Mouse (Mus musculus) hindbrain, embryonic 12.5 days (tissue): ENCODE measurements around the gene Lrtm1. TPM values are rescaled to one million over a fixed set of nuclear protein-coding genes. Genes with fewer than 3 reads are reported as not detected.
A peak's percentile ranks its signal among the peaks of the same experiment; 100 is the strongest.

ENCODE experiments used
- ATAC-seq: fragments of 200-750 bp; cut with Nextera tagmentation; 2 replicates; pipeline ENCODE4 v1.8.0; 2017; ENCODE audit warnings: moderate TSS enrichment; ENCODE audit not compliant: low FRiP score
- H3K27ac ChIP-seq: fragments of 300-500 bp; sonication (generic); 2 replicates; pipeline ENCODE4 v1.5.1; 2016; ENCODE audit warnings: mild to moderate bottlenecking
- H3K27me3 ChIP-seq: fragments of 300-500 bp; sonication (generic); 2 replicates; pipeline ENCODE4 v1.6.1; 2016; ENCODE audit warnings: mild to moderate bottlenecking
- H3K36me3 ChIP-seq: fragments of 300-500 bp; sonication (generic); 2 replicates; pipeline ENCODE4 v1.6.1; 2016; ENCODE audit warnings: mild to moderate bottlenecking
- H3K4me1 ChIP-seq: fragments of 300-500 bp; sonication (generic); 2 replicates; pipeline ENCODE4 v1.6.1; 2016
- H3K4me2 ChIP-seq: fragments of 300-500 bp; sonication (generic); replicated peaks from 2 replicates; pipeline ENCODE4 v1.6.1; 2016; ENCODE audit warnings: mild to moderate bottlenecking
- H3K4me3 ChIP-seq: fragments of 300-500 bp; sonication (generic); 2 replicates; pipeline ENCODE4 v1.5.1; 2016; ENCODE audit warnings: mild to moderate bottlenecking
- H3K9ac ChIP-seq: fragments of 300-500 bp; sonication (generic); 2 replicates; pipeline ENCODE4 v1.6.1; 2016; ENCODE audit warnings: mild to moderate bottlenecking, moderate library complexity
- H3K9me3 ChIP-seq: fragments of 300-500 bp; sonication (generic); replicated peaks from 2 replicates; pipeline ENCODE4 v1.6.1; 2016; ENCODE audit warnings: mild to moderate bottlenecking
- WGBS: fragments of 180-500 bp; shearing (Covaris S2); methylation state at CpG from one replicate; pipeline ENCODE4 v1.1.7; 2016; 5-methylcytosine and 5-hydroxymethylcytosine counted together
- polyA plus RNA-seq: library from polyadenylated mRNA; unstranded; fragments of >200 nt; fragmentation: Nextera tagmentation; extraction: Ambion mirVana; gene quantifications from 2 replicates; pipeline ENCODE4 v1.2.1, GENCODE M21; 2016

Lrtm1 gene
- 0.49 and 0.86 TPM in 2 replicates for polyA plus RNA-seq

DNA sequence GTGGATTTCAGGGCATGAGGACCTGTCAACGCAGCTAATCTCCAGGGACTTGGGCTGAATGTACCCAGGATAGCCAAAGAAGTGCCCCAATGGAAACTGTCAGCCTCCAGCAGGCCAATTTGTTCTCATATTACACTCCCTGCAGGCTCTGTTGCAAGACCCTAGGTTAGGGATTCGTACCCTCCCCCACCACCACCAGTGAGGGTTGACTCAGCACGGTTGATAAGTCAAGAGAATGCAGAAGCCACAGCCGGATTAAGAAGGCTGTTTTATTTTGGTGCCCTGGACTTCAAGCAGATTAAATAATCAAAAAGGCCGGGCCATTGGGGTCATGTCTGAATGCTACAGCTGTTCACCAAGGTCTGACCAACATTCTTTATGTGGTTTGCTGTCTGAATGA is at the start of gene Lrtm1:
Gene Lrtm1, plus strand, starts transcription at position 326 of the 400 bp plus-strand sequence.
- Histone ChIP-seq H3K36me3 (no peaks in the 10 kb centered on the region), H3K27me3 (no peaks in the 10 kb centered on the region), H3K9ac (no peak within 1 kb of the TSS), H3K4me1 (peaks cover 20% of the 10 kb centered on the region), H3K9me3 (no peaks in the 10 kb centered on the region), H3K27ac (no peak within 1 kb of the TSS), H3K4me3 (no peak within 1 kb of the TSS), H3K4me2 (no peak within 1 kb of the TSS)
- ATAC-seq, result no peak; the same call in 1 of the 2 replicates
- WGBS, result 3% methylated on average over 5 of the region's 5 CpGs

DNA sequence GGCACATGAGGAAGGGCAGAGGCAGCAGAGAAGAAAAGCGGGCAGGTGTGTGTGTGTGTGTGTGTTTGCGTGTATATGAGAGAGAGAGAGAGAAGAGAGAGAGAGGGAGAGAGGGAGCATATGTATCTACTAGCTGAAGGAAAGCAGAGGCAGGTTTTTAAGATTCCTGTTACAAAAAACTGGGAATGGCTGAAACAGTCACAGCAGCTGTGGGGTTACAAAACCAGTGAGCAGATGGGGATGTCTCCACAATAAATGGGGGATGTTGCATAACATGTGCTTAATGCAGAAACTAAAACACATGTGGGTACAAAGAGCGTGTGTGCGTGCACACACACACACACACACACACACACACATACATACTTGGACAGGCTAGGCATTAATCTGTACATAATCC is 48.8 kb upstream of the Lrtm1 start:
- Histone ChIP-seq H3K4me1 (0 out of 2 replicates have a peak, but pooled peaks cover 2% of the 10 kb centered on the region), H3K36me3 (no peaks in the 10 kb centered on the region), H3K27ac (no peak overlapping the region), H3K4me3 (no peak overlapping the region), H3K27me3 (peaks cover 3% of the 10 kb centered on the region; the same call in 1 of the 2 replicates), H3K4me2 (no peak overlapping the region), H3K9me3 (no peaks in the 10 kb centered on the region), H3K9ac (no peak overlapping the region)
- ATAC-seq, result no peak
- 93% methylated on average over 4 of the region's 4 CpGs for WGBS

DNA sequence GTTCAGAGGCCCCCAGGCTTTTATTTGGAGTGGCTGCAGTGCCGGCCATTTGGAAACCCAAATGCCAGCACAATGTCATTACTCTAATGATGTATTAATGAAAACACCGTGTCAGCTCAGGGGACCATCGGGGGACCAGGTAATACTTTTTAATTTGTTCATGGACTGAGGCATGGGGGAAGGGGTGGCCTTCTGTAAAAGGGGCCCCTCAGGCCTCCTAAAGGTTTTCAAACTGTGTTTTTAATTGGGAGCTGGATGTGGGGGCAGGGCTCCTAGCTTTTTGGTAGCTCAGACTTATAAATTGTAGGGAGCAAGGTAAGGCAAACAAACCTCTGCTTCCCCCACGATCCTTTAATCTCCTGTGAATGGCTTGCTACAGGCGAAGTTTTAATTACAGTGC is 45.4 kb upstream of the Lrtm1 start:
- H3K9ac ChIP-seq, result no peak overlapping the region
- no peak overlapping the region for H3K4me3 ChIP-seq
- no peak overlapping the region for H3K4me2 ChIP-seq
- no peak for ATAC-seq
- no peaks in the 10 kb centered on the region for H3K9me3 ChIP-seq
- 50% methylated on average over 5 of the region's 5 CpGs for WGBS
- H3K4me1 ChIP-seq, result no peaks in the 10 kb centered on the region
- no peak overlapping the region for H3K27ac ChIP-seq
- peaks cover 3% of the 10 kb centered on the region; the same call in 1 of the 2 replicates for H3K27me3 ChIP-seq
- no peaks in the 10 kb centered on the region for H3K36me3 ChIP-seq

DNA sequence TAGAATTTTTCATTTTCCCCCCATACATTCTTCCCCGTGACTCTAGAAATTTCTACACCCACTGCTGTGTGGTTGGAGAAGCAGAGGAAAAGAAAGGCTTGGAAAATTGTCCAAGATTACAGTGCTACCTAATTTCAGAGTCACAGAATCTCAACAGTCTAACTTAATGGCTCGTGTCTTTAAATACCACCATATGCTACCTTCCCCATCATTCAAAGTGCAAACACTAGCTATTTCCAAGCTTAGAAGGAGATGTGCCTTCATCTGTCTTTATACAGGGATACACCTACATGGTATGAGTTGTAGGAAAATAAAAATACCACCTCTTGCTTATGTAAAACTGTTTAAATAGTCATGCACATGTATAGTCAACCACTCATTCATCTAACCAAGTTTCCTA is 38.8 kb upstream of the Lrtm1 start:
- 95% methylated on average over 2 of the region's 2 CpGs for WGBS
- no peaks in the 10 kb centered on the region for H3K36me3 ChIP-seq
- ATAC-seq, result no peak
- H3K9me3 ChIP-seq, result no peaks in the 10 kb centered on the region
- no peaks in the 10 kb centered on the region for H3K27me3 ChIP-seq
- no peak overlapping the region for H3K27ac ChIP-seq
- 0 out of 2 replicates have a peak, but pooled peaks cover 5% of the 10 kb centered on the region for H3K4me1 ChIP-seq
- H3K9ac ChIP-seq, result no peak overlapping the region
- H3K4me2 ChIP-seq, result no peak overlapping the region
- H3K4me3 ChIP-seq, result no peak overlapping the region

DNA sequence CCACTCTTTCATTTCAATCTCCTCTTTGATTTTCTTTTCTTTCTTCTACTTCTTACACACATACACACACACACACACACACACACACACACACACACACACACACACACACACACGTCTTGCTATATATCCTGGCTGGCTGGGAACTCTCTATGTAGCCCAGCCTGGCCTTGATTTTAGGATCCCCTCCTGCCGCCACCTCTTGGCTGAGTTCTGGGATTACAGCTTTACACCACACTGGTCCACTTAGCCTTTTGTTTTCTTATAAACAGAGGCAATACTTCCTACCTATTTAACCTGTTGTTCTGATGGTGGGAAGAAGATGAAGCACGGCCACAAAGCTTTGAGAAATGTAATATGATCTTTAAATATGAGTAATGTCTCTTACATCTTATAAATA is 37.5 kb upstream of the Lrtm1 start:
- H3K9me3 ChIP-seq, result no peaks in the 10 kb centered on the region
- no peak overlapping the region for H3K9ac ChIP-seq
- no peak overlapping the region for H3K27ac ChIP-seq
- no peaks in the 10 kb centered on the region for H3K36me3 ChIP-seq
- H3K27me3 ChIP-seq, result no peaks in the 10 kb centered on the region
- no peak overlapping the region for H3K4me3 ChIP-seq
- no peak for ATAC-seq
- 0 out of 2 replicates have a peak, but pooled peaks cover 5% of the 10 kb centered on the region for H3K4me1 ChIP-seq
- no peak overlapping the region for H3K4me2 ChIP-seq
- WGBS, result 32% methylated on average over 3 of the region's 3 CpGs

GRCm38 (mm10) chr14:28984276-28984675 is 33.7 kb upstream of the Lrtm1 start:
- Histone ChIP-seq H3K4me3 (no peak overlapping the region), H3K9me3 (no peaks in the 10 kb centered on the region), H3K36me3 (no peaks in the 10 kb centered on the region), H3K27ac (no peak overlapping the region), H3K27me3 (no peaks in the 10 kb centered on the region), H3K9ac (no peak overlapping the region), H3K4me2 (no peak overlapping the region), H3K4me1 (0 out of 2 replicates have a peak, but pooled peaks cover 5% of the 10 kb centered on the region)
- ATAC-seq, result no peak
- 82% methylated on average over 2 of the region's 2 CpGs for WGBS

- H3K27me3 ChIP-seq, result no peaks in the 10 kb centered on the region; the same call in 1 of the 2 replicates
- no peak overlapping the region for H3K4me3 ChIP-seq
- no peak overlapping the region for H3K4me2 ChIP-seq
- H3K9ac ChIP-seq, result no peak overlapping the region
- H3K27ac ChIP-seq, result no peak overlapping the region
- ATAC-seq, result no peak
- WGBS, result 89% methylated on average over 7 of the region's 7 CpGs
- no peaks in the 10 kb centered on the region for H3K4me1 ChIP-seq
- H3K9me3 ChIP-seq, result no peaks in the 10 kb centered on the region
- H3K36me3 ChIP-seq, result no peaks in the 10 kb centered on the region
Measured at GRCm38 (mm10) chr14:28988211-28988900, 29.7 kb upstream of the Lrtm1 start.

- no peaks in the 10 kb centered on the region for H3K36me3 ChIP-seq
- H3K9ac ChIP-seq, result no peak overlapping the region
- no peaks in the 10 kb centered on the region; the same call in 1 of the 2 replicates for H3K27me3 ChIP-seq
- H3K4me1 ChIP-seq, result no peaks in the 10 kb centered on the region
- 95% methylated on average over 3 of the region's 3 CpGs for whole genome bisulfite sequencing
- no peak overlapping the region for H3K4me2 ChIP-seq
- ATAC-seq, result no peak
- H3K9me3 ChIP-seq, result no peaks in the 10 kb centered on the region
- H3K27ac ChIP-seq, result no peak overlapping the region
- H3K4me3 ChIP-seq, result no peak overlapping the region
Measured at GRCm38 (mm10) chr14:28996569-28996968, 21.4 kb upstream of the Lrtm1 start.

GRCm38 (mm10) chr14:29005228-29005840 is 12.7 kb upstream of the Lrtm1 start:
- no peak for ATAC-seq
- no peak overlapping the region for H3K27ac ChIP-seq
- H3K4me3 ChIP-seq, result no peak overlapping the region
- no peak overlapping the region for H3K9ac ChIP-seq
- H3K27me3 ChIP-seq, result 0 out of 2 replicates have a peak, but pooled peaks cover 3% of the 10 kb centered on the region
- H3K9me3 ChIP-seq, result no peaks in the 10 kb centered on the region
- peaks cover 2% of the 10 kb centered on the region for H3K4me1 ChIP-seq
- H3K4me2 ChIP-seq, result no peak overlapping the region
- 87% methylated on average over 4 of the region's 5 CpGs for WGBS
- no peaks in the 10 kb centered on the region for H3K36me3 ChIP-seq

- Histone ChIP-seq H3K27ac (no peak overlapping the region), H3K4me1 (peaks cover 6% of the 10 kb centered on the region), H3K4me2 (no peak overlapping the region), H3K27me3 (0 out of 2 replicates have a peak, but pooled peaks cover 3% of the 10 kb centered on the region), H3K36me3 (no peaks in the 10 kb centered on the region), H3K9me3 (no peaks in the 10 kb centered on the region), H3K4me3 (no peak overlapping the region), H3K9ac (no peak overlapping the region)
- WGBS, result 91% methylated on average over 4 of the region's 4 CpGs
- ATAC-seq, result no peak
Measured at GRCm38 (mm10) chr14:29009644-29010043, 8.4 kb upstream of the Lrtm1 start.

DNA sequence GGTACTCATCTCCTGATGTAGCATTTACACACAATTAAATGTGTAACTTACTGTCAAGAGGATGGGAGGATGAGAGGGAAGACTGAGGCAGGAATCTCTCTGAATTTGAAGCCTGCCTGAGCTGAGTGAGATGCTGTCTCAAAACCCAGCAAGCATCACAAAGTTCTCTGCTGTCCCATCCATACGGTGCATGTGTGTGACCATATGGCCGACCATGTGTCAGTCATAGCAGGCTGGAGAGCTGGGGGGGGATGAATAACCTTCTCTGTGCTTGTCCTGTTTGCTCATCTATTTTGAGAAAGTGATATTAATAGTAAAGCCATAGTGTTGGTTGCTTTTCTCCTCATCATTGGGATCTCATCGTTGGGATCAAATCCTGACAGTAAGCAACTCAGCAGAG is 4.8 kb upstream of the Lrtm1 start:
- H3K27ac ChIP-seq, result no peak overlapping the region
- H3K9me3 ChIP-seq, result no peaks in the 10 kb centered on the region
- no peak overlapping the region for H3K9ac ChIP-seq
- 82% methylated on average over 3 of the region's 3 CpGs for WGBS
- H3K36me3 ChIP-seq, result no peaks in the 10 kb centered on the region
- H3K4me3 ChIP-seq, result no peak overlapping the region
- H3K4me2 ChIP-seq, result no peak overlapping the region
- no peaks in the 10 kb centered on the region for H3K27me3 ChIP-seq
- no peak for ATAC-seq
- peaks cover 23% of the 10 kb centered on the region for H3K4me1 ChIP-seq

DNA sequence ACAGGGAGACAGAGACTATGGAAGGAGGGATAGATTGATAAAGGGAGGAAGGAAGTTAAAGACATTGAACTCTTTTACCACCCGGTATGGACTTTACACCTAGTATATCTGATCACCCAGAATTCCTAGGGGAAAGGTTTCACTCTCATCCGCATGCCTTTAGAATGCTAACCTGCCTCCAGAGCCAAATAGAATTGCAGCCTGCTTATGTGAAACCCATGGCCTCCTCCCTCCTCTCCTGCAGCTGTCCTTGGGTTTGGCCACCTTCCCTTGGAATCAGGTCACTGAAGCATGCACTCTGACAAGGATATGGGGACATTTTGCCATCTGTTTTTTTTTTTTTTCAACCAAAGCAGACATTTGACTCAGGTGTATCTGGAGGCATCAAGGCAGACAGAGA is 3.3 kb upstream of the Lrtm1 start:
- ATAC-seq, result no peak
- Histone ChIP-seq H3K9ac (no peak overlapping the region), H3K4me3 (no peak overlapping the region), H3K27me3 (no peaks in the 10 kb centered on the region), H3K36me3 (no peaks in the 10 kb centered on the region), H3K9me3 (no peaks in the 10 kb centered on the region), H3K4me1 (peaks cover 26% of the 10 kb centered on the region), H3K4me2 (no peak overlapping the region), H3K27ac (no peak overlapping the region)
- WGBS, result 89% methylated on average over 2 of the region's 2 CpGs

- Histone ChIP-seq H3K4me3 (no peak overlapping the region), H3K4me1 (peaks cover 20% of the 10 kb centered on the region), H3K4me2 (no peak overlapping the region), H3K9ac (no peak overlapping the region), H3K36me3 (no peaks in the 10 kb centered on the region), H3K27ac (peak overlapping the region; percentile 9; the same call in 1 of the 2 replicates), H3K27me3 (no peaks in the 10 kb centered on the region), H3K9me3 (no peaks in the 10 kb centered on the region)
- ATAC-seq, result peak; percentile 77
- WGBS, result 14% methylated on average over 5 of the region's 5 CpGs
Measured at GRCm38 (mm10) chr14:29015896-29016295, 2.1 kb upstream of the Lrtm1 start.
